Mouse (Mus musculus) ES-Bruce4 (cell line): ENCODE measurements at regions not wholly inside any gene's neighbourhood (a gene's known extent, or its start where the extent isn't known, plus 50 kb on each side); places are given as distances from the start of the nearest gene placed in this dataset.

Experiments used
- H3K27ac ChIP-seq: 2 replicates; pipeline ENCODE4 v1.5.1; 2012; ENCODE audit warnings: low read length, inconsistent platforms; ENCODE audit not compliant: insufficient read depth
- H3K27me3 ChIP-seq: 2 replicates; pipeline ENCODE4 v1.6.1; 2012; ENCODE audit warnings: mild to moderate bottlenecking, low read length, inconsistent platforms; ENCODE audit not compliant: control insufficient read depth, poor library complexity, insufficient read depth, severe bottlenecking
- H3K36me3 ChIP-seq: 2 replicates; pipeline ENCODE4 v1.6.1; 2012; ENCODE audit warnings: inconsistent platforms, mild to moderate bottlenecking, low read length, moderate library complexity; ENCODE audit not compliant: control insufficient read depth, poor library complexity, insufficient read depth, severe bottlenecking
- H3K4me1 ChIP-seq: one replicate; pipeline ENCODE4 v1.8.1; 2011; ENCODE audit warnings: low read length; ENCODE audit not compliant: control insufficient read depth, insufficient read depth
- H3K4me3 ChIP-seq: 2 replicates; pipeline ENCODE4 v1.5.1; 2011; ENCODE audit warnings: low read depth, mild to moderate bottlenecking, low read length
- H3K9ac ChIP-seq: 2 replicates; pipeline ENCODE4 v1.6.1; 2012; ENCODE audit warnings: low read depth, mild to moderate bottlenecking, inconsistent platforms; ENCODE audit not compliant: poor library complexity, severe bottlenecking
- H3K9me3 ChIP-seq: replicated peaks from 2 replicates; pipeline ENCODE4 v1.6.1; 2012; ENCODE audit warnings: mild to moderate bottlenecking, low read length, inconsistent platforms; ENCODE audit not compliant: control insufficient read depth, poor library complexity, insufficient read depth, severe bottlenecking
- CTCF ChIP-seq: IDR thresholded peaks from one replicate; pipeline ENCODE4 v1.8.1; 2011; ENCODE audit warnings: low read depth, low read length
- EP300 ChIP-seq: IDR thresholded peaks from 2 replicates; pipeline ENCODE4 v1.6.1; 2011; ENCODE audit warnings: low read depth, low read length; ENCODE audit not compliant: insufficient read depth
- POLR2A ChIP-seq: IDR thresholded peaks from one replicate; pipeline ENCODE4 v1.8.1; 2011; ENCODE audit warnings: low read length; ENCODE audit not compliant: insufficient read depth

- no peaks in the 10 kb centered on the region for H3K9me3 ChIP-seq
- H3K27me3 ChIP-seq, result no peaks in the 10 kb centered on the region
- H3K4me3 ChIP-seq, result no peak overlapping the region
- no peak overlapping the region for H3K27ac ChIP-seq
- no peaks in the 10 kb centered on the region for H3K4me1 ChIP-seq
- no peak for TF ChIP-seq EP300
- no peak for TF ChIP-seq POLR2A
- TF ChIP-seq CTCF, result no peak
- H3K36me3 ChIP-seq, result no peaks in the 10 kb centered on the region
- no peak overlapping the region for H3K9ac ChIP-seq
These were observed 195.1 kb downstream of the Zfp36l1 start for GRCm38 (mm10) chr12:79917634-79918289.

DNA sequence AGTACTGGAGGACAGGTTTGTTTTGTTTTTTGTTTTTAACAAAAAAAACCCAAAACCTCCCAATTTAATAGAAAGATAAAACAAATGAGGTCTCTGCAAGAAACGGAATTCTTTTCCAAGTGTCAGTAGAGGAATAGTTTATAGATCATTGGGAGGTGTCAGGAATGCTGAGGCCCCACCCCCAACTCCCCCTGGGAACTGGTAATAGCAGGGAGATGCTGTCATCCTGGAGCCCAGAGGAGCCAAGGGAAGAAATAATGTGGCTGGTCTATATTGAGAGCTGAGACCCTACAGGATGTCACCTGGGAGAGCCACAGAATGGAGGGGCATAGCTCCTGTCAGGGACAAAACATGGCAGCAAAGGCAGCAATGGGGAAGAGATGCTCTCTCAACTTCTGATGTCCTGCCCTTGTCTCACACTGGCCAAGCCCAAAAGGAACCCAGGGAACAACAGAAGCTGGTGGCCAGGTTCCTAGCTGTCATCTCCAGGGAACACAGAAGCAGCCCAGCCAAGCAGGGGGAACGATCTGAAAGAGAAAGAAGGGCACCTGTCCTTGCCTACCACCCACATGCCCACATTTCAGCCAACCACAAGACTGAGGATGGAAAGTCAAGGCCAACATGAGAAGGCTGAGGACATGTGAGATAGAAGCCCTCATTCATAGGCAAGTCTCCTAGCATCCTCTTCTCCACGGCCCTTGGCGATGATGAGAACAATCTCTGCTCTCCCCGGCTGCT, 195.7 kb downstream of the Zfp36l1 start:
- Histone ChIP-seq H3K27ac (no peak overlapping the region), H3K4me3 (no peak overlapping the region), H3K36me3 (no peaks in the 10 kb centered on the region), H3K9ac (no peak overlapping the region), H3K27me3 (no peaks in the 10 kb centered on the region), H3K9me3 (no peaks in the 10 kb centered on the region), H3K4me1 (no peaks in the 10 kb centered on the region)
- no peak for TF ChIP-seq CTCF
- no peak for TF ChIP-seq POLR2A
- no peak for TF ChIP-seq EP300

GRCm38 (mm10) chr12:79913898-79914297, 198.9 kb downstream of the Zfp36l1 start:
- Histone ChIP-seq H3K27ac (no peak overlapping the region), H3K27me3 (no peaks in the 10 kb centered on the region)
- TF ChIP-seq EP300 (no peak), CTCF (no peak), POLR2A (no peak)

GRCm38 (mm10) chr12:79912281-79913063, 200.3 kb downstream of the Zfp36l1 start:
- TF ChIP-seq CTCF (no peak), EP300 (no peak), POLR2A (no peak)
- no peaks in the 10 kb centered on the region for H3K9me3 ChIP-seq
- H3K4me1 ChIP-seq, result no peaks in the 10 kb centered on the region
- no peak overlapping the region for H3K27ac ChIP-seq
- no peak overlapping the region for H3K9ac ChIP-seq
- no peaks in the 10 kb centered on the region for H3K36me3 ChIP-seq
- H3K4me3 ChIP-seq, result no peak overlapping the region
- no peaks in the 10 kb centered on the region for H3K27me3 ChIP-seq

More at GRCm38 (mm10) chr12:79913898-79914297, 198.9 kb downstream of the Zfp36l1 start:
- Histone ChIP-seq H3K9ac (no peak overlapping the region), H3K4me1 (no peaks in the 10 kb centered on the region), H3K4me3 (no peak overlapping the region), H3K9me3 (no peaks in the 10 kb centered on the region), H3K36me3 (no peaks in the 10 kb centered on the region)

DNA sequence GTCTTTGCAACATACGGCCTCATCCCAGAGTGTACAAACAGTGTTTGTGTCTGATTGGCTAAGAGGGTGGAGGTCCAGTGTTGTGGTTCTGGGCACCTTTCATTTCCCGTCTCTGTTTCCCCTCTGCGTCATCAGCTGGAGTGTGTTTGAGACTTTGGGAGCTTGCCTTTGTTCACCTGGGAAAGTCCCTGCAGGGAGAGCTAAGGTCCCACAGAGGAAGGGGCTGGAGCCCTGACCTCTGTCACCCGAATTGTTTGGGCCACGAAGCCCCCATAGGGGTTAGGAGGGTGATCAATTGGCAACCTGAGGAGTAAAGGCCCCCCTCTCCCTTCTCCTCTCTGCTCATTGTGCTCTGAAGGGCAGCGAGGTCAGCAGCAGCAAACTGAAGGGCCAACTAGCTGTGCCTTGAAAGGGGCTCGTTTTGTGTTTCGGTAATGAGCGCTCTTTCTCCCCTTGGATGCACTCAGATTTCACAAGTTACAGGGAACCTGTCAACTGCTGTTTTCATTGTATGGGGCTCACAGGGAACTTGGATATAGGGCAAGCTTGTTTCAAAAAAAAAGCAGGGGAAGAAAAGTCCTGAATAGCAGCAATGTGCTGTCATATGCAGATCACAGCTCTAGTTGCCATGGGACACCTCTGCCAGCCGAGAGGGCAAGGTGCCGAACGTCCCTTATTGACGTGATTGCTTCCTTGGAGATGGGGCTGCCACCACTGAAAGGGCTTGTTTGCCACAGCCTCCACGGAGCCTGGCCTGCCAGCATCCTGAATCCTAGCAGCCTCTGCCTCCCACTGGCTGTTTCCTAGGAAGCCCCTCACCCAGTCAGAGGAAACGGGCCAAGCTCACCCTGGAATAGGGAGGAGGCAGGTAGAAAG, 201.7 kb downstream of the Zfp36l1 start:
- Histone ChIP-seq H3K27me3 (no peaks in the 10 kb centered on the region), H3K4me1 (peaks cover 2% of the 10 kb centered on the region), H3K9me3 (no peaks in the 10 kb centered on the region), H3K9ac (no peak overlapping the region), H3K36me3 (no peaks in the 10 kb centered on the region), H3K4me3 (no peak overlapping the region), H3K27ac (no peak overlapping the region)
- no peak for TF ChIP-seq POLR2A
- no peak for TF ChIP-seq CTCF
- TF ChIP-seq EP300, result no peak
